Mouse (Mus musculus) liver, adult 2 months (tissue): Measurements from ENCODE around the gene Rsph3a.
"Not testable (repeated sequence)": the region's sequence is repeated elsewhere in the genome, so short reads cannot be mapped to it uniquely, and the experiment has no call there.

ENCODE experiments used
- CTCF ChIP-seq: fragments of 200-500 bp; IDR thresholded peaks from 2 replicates; pipeline ENCODE4 v1.5.1; 2011; ENCODE audit warnings: low read depth, low read length, control low read depth
- POLR2A ChIP-seq: fragments of 200-500 bp; IDR thresholded peaks from 2 replicates; pipeline ENCODE4 v1.6.1; 2011; ENCODE audit warnings: low read length, control low read depth; ENCODE audit not compliant: insufficient read depth; ENCODE audit errors: extremely low read depth

GRCm38 (mm10) chr17:8022675-8023074, 77.3 kb downstream of the Rsph3a start:
- TF ChIP-seq CTCF, POLR2A: not testable (repeated sequence)
